Mouse (Mus musculus): ENCODE results near the gene Rpl21. TPM values are rescaled to one million over a fixed set of nuclear protein-coding genes. Genes with fewer than 3 reads are reported as not detected.
A peak's percentile ranks its signal among the peaks of the same experiment; 100 is the strongest.

The Rpl21 gene
- total and polyA plus RNA-seq, 3 experiments, result 70.7 to 468 TPM; not detected in 1

DNA sequence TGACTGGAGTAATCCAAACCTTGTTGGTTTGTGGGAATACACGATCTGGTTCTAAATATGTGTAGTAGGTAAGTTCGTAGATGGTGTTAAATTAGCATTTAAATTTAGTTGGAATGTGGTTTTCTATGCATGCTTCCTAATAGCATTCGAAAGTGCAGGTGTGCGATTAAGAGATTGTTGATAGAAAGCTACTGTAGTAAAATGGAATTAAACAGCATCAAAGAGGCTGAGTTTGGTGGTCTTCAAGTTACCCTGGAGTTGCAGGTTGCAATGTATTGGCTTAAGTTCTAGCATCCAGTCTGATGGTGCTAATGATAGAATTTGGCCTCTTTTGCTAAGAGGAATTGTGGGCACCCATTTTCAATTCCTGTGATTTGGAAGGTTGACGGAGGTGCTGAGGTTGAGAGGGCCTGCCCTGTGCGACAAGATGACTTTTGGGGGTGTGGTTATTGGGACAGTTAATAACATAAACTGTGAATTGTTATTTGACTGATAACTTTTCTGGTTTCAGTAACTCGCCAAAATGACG, 1.0 kb downstream of the Rpl21 start:
- Histone ChIP-seq H3K4me1 (ENCODE audit: control insufficient read depth in 1 of 2, insufficient read depth in 2 of 2, low read length in 2 of 2) (peaks cover 0 to 14% of the 10 kb centered on the region in 2 experiments; a peak in 2 of 4 replicates), H3K4me3 (ENCODE audit: control insufficient read depth in 1 of 2, insufficient read depth in 1 of 2, low read depth in 2 of 2, low read length in 2 of 2) (peak overlapping the region; percentile 73 to 95), H3K36me3 (ENCODE audit: control insufficient read depth in 1 of 2, insufficient read depth in 2 of 2, low read length in 2 of 2) (peaks cover 12 to 26% of the 10 kb centered on the region in 2 experiments), H3K27ac (ENCODE audit: control insufficient read depth, low read depth, low read length) (peak overlapping the region; percentile 90), H3K9ac (ENCODE audit: control insufficient read depth, low read depth, low read length, poor library complexity, severe bottlenecking) (peak overlapping the region; percentile 94), H3K9me3 (replicated peaks; ENCODE audit: insufficient read depth, low read length) (no peaks in the 10 kb centered on the region), H3K79me2 (ENCODE audit: control insufficient read depth, insufficient read depth, low read length, poor library complexity) (peaks cover 20% of the 10 kb centered on the region), H3K27me3 (ENCODE audit: control insufficient read depth in 1 of 2, insufficient read depth in 2 of 2, low read length in 2 of 2) (no peaks in the 10 kb centered on the region)
- peak; percentile 62 for DNase-seq (ENCODE audit: low read depth, low spot score)
- TF ChIP-seq EP300 (IDR thresholded peaks at IDR 0.05; ENCODE audit: low read depth in 1 of 2, low read length in 2 of 2) (no peak), ZC3H11A (IDR thresholded peaks at IDR 0.05; ENCODE audit: low read depth, low read length) (no peak), GATA1 (IDR thresholded peaks at IDR 0.05; ENCODE audit: low read depth, low read length) (no peak), E2F4 (IDR thresholded peaks at IDR 0.05; ENCODE audit: borderline replicate concordance, low read depth, low read length) (peak; percentile 67; the same call in 1 of the 2 replicates), POLR2AphosphoS2 (IDR thresholded peaks at IDR 0.05; ENCODE audit: low read length) (peak; percentile 60; the same call in 1 of the 2 replicates), RCOR1 (IDR thresholded peaks at IDR 0.05; ENCODE audit: low read depth, low read length) (peak; percentile 53), TBP (IDR thresholded peaks at IDR 0.05; ENCODE audit: low read depth, low read length) (no peak), SMC3 (IDR thresholded peaks at IDR 0.05; ENCODE audit: low read depth, low read length) (no peak), TCF12 (IDR thresholded peaks at IDR 0.05; ENCODE audit: low read depth, low read length) (no peak), CTCF (IDR thresholded peaks at IDR 0.05 in 2 of 3, conservative IDR thresholded peaks at IDR 0.05 in 1 of 3; ENCODE audit: control insufficient read depth in 1 of 3, insufficient read depth in 1 of 3, low read depth in 2 of 3, low read length in 3 of 3, poor library complexity in 1 of 3, severe bottlenecking in 1 of 3) (no peak), ZKSCAN1 (IDR thresholded peaks at IDR 0.05; ENCODE audit: low read depth, low read length) (no peak), BHLHE40 (IDR thresholded peaks at IDR 0.05; ENCODE audit: borderline replicate concordance, low read depth, low read length) (no peak), ETS1 (IDR thresholded peaks at IDR 0.05; ENCODE audit: low read depth, low read length) (no peak), USF2 (IDR thresholded peaks at IDR 0.05; ENCODE audit: borderline replicate concordance in 1 of 2, insufficient read depth in 1 of 2, low read depth in 1 of 2, low read length in 2 of 2) (no peak), MXI1 (IDR thresholded peaks at IDR 0.05; ENCODE audit: low read depth, low read length) (no peak; the same call in 1 of the 2 replicates), NELFE (IDR thresholded peaks at IDR 0.05; ENCODE audit: low read depth, low read length) (no peak), MYC (IDR thresholded peaks at IDR 0.05; ENCODE audit: low read depth, low read length) (0 out of 2 replicates have a peak, but pooled peaks have one; percentile 10), POLR2AphosphoS5 (IDR thresholded peaks at IDR 0.05; ENCODE audit: borderline replicate concordance, low read depth, low read length) (no peak; the same call in 1 of the 2 replicates), MEF2A (IDR thresholded peaks at IDR 0.05; ENCODE audit: extremely low read depth, insufficient replicate concordance, low read depth, low read length, poor library complexity, severe bottlenecking) (no peak), KAT2A (conservative IDR thresholded peaks at IDR 0.05; ENCODE audit: low read depth, low read length) (no peak), SIN3A (IDR thresholded peaks at IDR 0.05; ENCODE audit: low read length) (peak; percentile 50), MAX (IDR thresholded peaks at IDR 0.05; ENCODE audit: low read length) (no peak), MAFK (IDR thresholded peaks at IDR 0.05; ENCODE audit: borderline replicate concordance, low read depth, low read length) (no peak), ZMIZ1 (IDR thresholded peaks at IDR 0.05; ENCODE audit: low read depth, low read length) (0 out of 2 replicates have a peak, but pooled peaks have one; percentile 59), CHD1 (IDR thresholded peaks at IDR 0.05; ENCODE audit: low read depth, low read length) (peak; percentile 74; the same call in 1 of the 2 replicates), POLR2A (IDR thresholded peaks at IDR 0.05; ENCODE audit: control insufficient read depth in 1 of 2, insufficient read depth in 1 of 2, low read depth in 1 of 2, low read length in 2 of 2, poor library complexity in 1 of 2) (no peak; a peak in 1 of 4 replicates), USF1 (IDR thresholded peaks at IDR 0.05; ENCODE audit: low read depth, low read length) (no peak), UBTF (IDR thresholded peaks at IDR 0.05; ENCODE audit: borderline replicate concordance, insufficient read depth, low read depth, low read length) (no peak), ELF1 (IDR thresholded peaks at IDR 0.05; ENCODE audit: low read depth, low read length) (no peak), MAZ (IDR thresholded peaks at IDR 0.05; ENCODE audit: low read depth, low read length) (no peak), MYB (IDR thresholded peaks at IDR 0.05; ENCODE audit: low read depth, low read length) (peak; percentile 20; the same call in 1 of the 2 replicates), GABPA (IDR thresholded peaks at IDR 0.05; ENCODE audit: low read depth, low read length) (no peak), NRF1 (IDR thresholded peaks at IDR 0.05; ENCODE audit: insufficient read depth, low read depth, low read length, poor library complexity, severe bottlenecking) (no peak), ZNF384 (IDR thresholded peaks at IDR 0.05; ENCODE audit: low read depth, low read length) (no peak), JUND (IDR thresholded peaks at IDR 0.05; ENCODE audit: low read depth, low read length) (no peak), TAL1 (IDR thresholded peaks at IDR 0.05; ENCODE audit: low read length) (no peak), HCFC1 (IDR thresholded peaks at IDR 0.05; ENCODE audit: low read depth, low read length) (no peak)
